Mouse (Mus musculus): Measurements from ENCODE around the gene Tmem170b. TPM values are rescaled to one million over a fixed set of nuclear protein-coding genes. Genes with fewer than 3 reads are reported as not detected.
A peak's percentile ranks its signal among the peaks of the same experiment; 100 is the strongest.

Tmem170b gene
- polyA plus RNA-seq, 1 experiment, result 5.6 TPM

DNA sequence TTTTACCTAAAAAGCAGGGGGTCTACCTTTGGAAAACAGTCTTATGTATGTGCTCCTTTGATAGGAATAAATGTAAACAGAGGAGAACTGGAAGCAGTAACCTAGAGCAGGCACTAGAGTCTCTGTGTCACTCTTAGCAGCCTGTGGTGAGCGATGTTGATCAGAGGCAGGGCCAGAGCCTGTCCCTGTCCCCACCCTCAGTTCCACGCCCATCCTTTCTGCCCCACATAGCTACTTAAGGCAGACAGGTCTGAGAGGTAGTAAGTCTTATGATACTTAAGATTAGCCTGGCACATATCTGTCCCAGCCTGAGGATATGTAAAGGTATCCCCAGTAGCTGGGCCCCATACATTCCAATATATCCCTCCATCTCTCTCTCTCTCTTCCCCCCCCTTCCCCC is 2.9 kb downstream of the Tmem170b start:
- Histone ChIP-seq H3K4me1 (ENCODE audit: control insufficient read depth, insufficient read depth, low read length) (no peaks in the 10 kb centered on the region), H3K27ac (ENCODE audit: insufficient read depth, low read length) (no peak overlapping the region), H3K4me3 (ENCODE audit: insufficient read depth, low read length) (no peak overlapping the region)
- TF ChIP-seq POLR2A (IDR thresholded peaks at IDR 0.05; ENCODE audit: low read depth, low read length), result no peak
- no peak for TF ChIP-seq CTCF (IDR thresholded peaks at IDR 0.05; ENCODE audit: borderline replicate concordance, insufficient read depth, low read length)

GRCm38 (mm10) chr13:41611046-41611445 is 5.3 kb downstream of the Tmem170b start:
- Histone ChIP-seq H3K27ac (ENCODE audit: insufficient read depth, low read length) (no peak overlapping the region), H3K4me1 (ENCODE audit: control insufficient read depth, insufficient read depth, low read length) (no peaks in the 10 kb centered on the region), H3K4me3 (ENCODE audit: insufficient read depth, low read length) (no peak overlapping the region)
- no peak for TF ChIP-seq CTCF (IDR thresholded peaks at IDR 0.05; ENCODE audit: borderline replicate concordance, insufficient read depth, low read length)
- no peak for TF ChIP-seq POLR2A (IDR thresholded peaks at IDR 0.05; ENCODE audit: low read depth, low read length)

GRCm38 (mm10) chr13:41614539-41614938 is 8.8 kb downstream of the Tmem170b start:
- TF ChIP-seq CTCF (IDR thresholded peaks at IDR 0.05; ENCODE audit: borderline replicate concordance, insufficient read depth, low read length) (no peak), POLR2A (IDR thresholded peaks at IDR 0.05; ENCODE audit: low read depth, low read length) (no peak)
- Histone ChIP-seq H3K27ac (ENCODE audit: insufficient read depth, low read length) (no peak overlapping the region), H3K4me3 (ENCODE audit: insufficient read depth, low read length) (no peak overlapping the region), H3K4me1 (ENCODE audit: control insufficient read depth, insufficient read depth, low read length) (no peaks in the 10 kb centered on the region)

- no peak overlapping the region for H3K4me3 ChIP-seq (ENCODE audit: insufficient read depth, low read length)
- H3K27ac ChIP-seq (ENCODE audit: insufficient read depth, low read length), result no peak overlapping the region
- no peak for TF ChIP-seq CTCF (IDR thresholded peaks at IDR 0.05; ENCODE audit: borderline replicate concordance, insufficient read depth, low read length)
- TF ChIP-seq POLR2A (IDR thresholded peaks at IDR 0.05; ENCODE audit: low read depth, low read length), result no peak
- H3K4me1 ChIP-seq (ENCODE audit: control insufficient read depth, insufficient read depth, low read length), result no peaks in the 10 kb centered on the region
Observed at GRCm38 (mm10) chr13:41614982-41615381, 9.3 kb downstream of the Tmem170b start.

- no peak overlapping the region for H3K4me3 ChIP-seq (ENCODE audit: insufficient read depth, low read length)
- TF ChIP-seq CTCF (IDR thresholded peaks at IDR 0.05; ENCODE audit: borderline replicate concordance, insufficient read depth, low read length) (no peak), POLR2A (IDR thresholded peaks at IDR 0.05; ENCODE audit: low read depth, low read length) (no peak)
- H3K4me1 ChIP-seq (ENCODE audit: control insufficient read depth, insufficient read depth, low read length), result no peaks in the 10 kb centered on the region
- H3K27ac ChIP-seq (ENCODE audit: insufficient read depth, low read length), result no peak overlapping the region
Observed at GRCm38 (mm10) chr13:41619470-41619869, 13.8 kb downstream of the Tmem170b start.

DNA sequence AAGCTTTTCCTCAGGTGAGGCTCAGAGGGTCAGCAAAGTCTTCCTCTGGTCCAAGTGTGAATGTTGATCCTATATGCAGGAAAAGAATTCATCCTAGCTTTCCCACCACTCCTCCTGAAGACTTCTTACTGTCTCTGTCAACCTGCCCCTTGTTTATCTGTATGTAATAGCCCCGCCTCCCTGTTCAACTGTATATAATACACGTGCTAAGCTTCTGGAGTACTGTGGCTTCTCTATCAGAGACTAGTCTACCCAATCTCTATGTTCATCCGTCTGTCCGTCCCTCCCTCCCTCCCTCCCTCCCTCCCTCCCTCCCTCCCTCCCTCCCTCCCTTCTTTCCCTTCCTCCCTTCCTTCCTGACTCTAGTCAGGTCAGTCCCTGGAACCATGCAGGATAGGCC is 14.4 kb downstream of the Tmem170b start:
- no peaks in the 10 kb centered on the region for H3K4me1 ChIP-seq (ENCODE audit: control insufficient read depth, insufficient read depth, low read length)
- TF ChIP-seq POLR2A (IDR thresholded peaks at IDR 0.05; ENCODE audit: low read depth, low read length), result no peak
- TF ChIP-seq CTCF (IDR thresholded peaks at IDR 0.05; ENCODE audit: borderline replicate concordance, insufficient read depth, low read length), result no peak
- no peak overlapping the region for H3K4me3 ChIP-seq (ENCODE audit: insufficient read depth, low read length)
- no peak overlapping the region for H3K27ac ChIP-seq (ENCODE audit: insufficient read depth, low read length)

- H3K4me3 ChIP-seq (ENCODE audit: insufficient read depth, low read length), result no peak overlapping the region
- H3K27ac ChIP-seq (ENCODE audit: insufficient read depth, low read length), result no peak overlapping the region
- H3K4me1 ChIP-seq (ENCODE audit: control insufficient read depth, insufficient read depth, low read length), result no peaks in the 10 kb centered on the region
- TF ChIP-seq CTCF (IDR thresholded peaks at IDR 0.05; ENCODE audit: borderline replicate concordance, insufficient read depth, low read length) (no peak), POLR2A (IDR thresholded peaks at IDR 0.05; ENCODE audit: low read depth, low read length) (no peak)
Observed at GRCm38 (mm10) chr13:41624123-41624522, 18.4 kb downstream of the Tmem170b start.

DNA sequence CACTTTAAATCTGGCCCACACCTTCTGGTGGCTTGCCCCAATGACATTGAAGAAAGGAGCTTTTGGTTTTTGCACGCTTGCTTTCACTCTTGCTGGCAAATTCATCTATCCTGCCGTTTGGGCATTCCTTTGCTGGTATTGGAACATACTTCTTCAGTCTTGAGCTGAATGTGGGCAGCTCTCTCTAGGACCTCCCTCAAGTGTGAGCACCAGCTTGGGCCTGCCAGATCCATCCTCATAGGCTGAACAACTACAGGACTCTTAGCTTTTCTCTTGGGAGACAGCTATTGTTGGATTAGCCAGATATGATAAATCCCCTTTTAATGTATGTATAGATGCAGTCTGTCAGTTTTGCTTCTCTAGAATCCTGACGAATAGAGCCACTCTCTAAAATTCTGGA is 19.5 kb downstream of the Tmem170b start:
- H3K4me3 ChIP-seq (ENCODE audit: insufficient read depth, low read length), result no peak overlapping the region
- TF ChIP-seq CTCF (IDR thresholded peaks at IDR 0.05; ENCODE audit: borderline replicate concordance, insufficient read depth, low read length) (no peak), POLR2A (IDR thresholded peaks at IDR 0.05; ENCODE audit: low read depth, low read length) (no peak)
- no peaks in the 10 kb centered on the region for H3K4me1 ChIP-seq (ENCODE audit: control insufficient read depth, insufficient read depth, low read length)
- H3K27ac ChIP-seq (ENCODE audit: insufficient read depth, low read length), result no peak overlapping the region

- TF ChIP-seq CTCF (IDR thresholded peaks at IDR 0.05; ENCODE audit: borderline replicate concordance, insufficient read depth, low read length), result no peak
- no peak for TF ChIP-seq POLR2A (IDR thresholded peaks at IDR 0.05; ENCODE audit: low read depth, low read length)
Observed at GRCm38 (mm10) chr13:41627277-41627916, 21.7 kb downstream of the Tmem170b start.

DNA sequence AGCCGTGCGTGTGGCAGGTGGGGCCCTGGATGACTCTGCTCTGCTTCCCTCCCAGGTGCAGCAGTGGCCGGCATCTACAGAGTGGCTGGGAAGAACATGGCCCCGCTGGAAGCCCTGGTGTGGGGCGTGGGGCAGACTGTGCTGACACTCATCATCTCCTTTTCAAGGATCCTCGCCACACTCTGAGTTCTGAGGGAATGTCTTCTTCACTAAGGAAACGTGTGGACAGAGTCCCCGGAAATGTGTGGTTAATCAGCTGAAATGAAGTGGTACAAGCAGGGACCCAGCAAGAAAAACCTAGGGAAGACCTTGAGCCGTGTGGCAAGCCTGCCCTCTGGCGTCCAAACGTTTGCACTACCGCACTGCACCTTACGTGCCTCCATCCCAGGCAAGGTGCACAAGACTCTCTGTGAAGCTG is 28.7 kb downstream of the Tmem170b start:
- no peaks in the 10 kb centered on the region for H3K4me1 ChIP-seq (ENCODE audit: control insufficient read depth, insufficient read depth, low read length)
- no peak overlapping the region for H3K4me3 ChIP-seq (ENCODE audit: insufficient read depth, low read length)
- TF ChIP-seq POLR2A (IDR thresholded peaks at IDR 0.05; ENCODE audit: low read depth, low read length), result no peak
- peak; percentile 99 for TF ChIP-seq CTCF (IDR thresholded peaks at IDR 0.05; ENCODE audit: borderline replicate concordance, insufficient read depth, low read length)
- no peak overlapping the region for H3K27ac ChIP-seq (ENCODE audit: insufficient read depth, low read length)

More at GRCm38 (mm10) chr13:41627277-41627916, 21.7 kb downstream of the Tmem170b start:
- Histone ChIP-seq H3K4me3 (ENCODE audit: insufficient read depth, low read length) (no peak overlapping the region), H3K27ac (ENCODE audit: insufficient read depth, low read length) (no peak overlapping the region), H3K4me1 (ENCODE audit: control insufficient read depth, insufficient read depth, low read length) (no peaks in the 10 kb centered on the region)

Data from embryonic fibroblast, embryonic 13.5 days (primary cell).